Comparison of ENCODE assay signal across 18 mouse cellular contexts in the genomic region with DNA sequence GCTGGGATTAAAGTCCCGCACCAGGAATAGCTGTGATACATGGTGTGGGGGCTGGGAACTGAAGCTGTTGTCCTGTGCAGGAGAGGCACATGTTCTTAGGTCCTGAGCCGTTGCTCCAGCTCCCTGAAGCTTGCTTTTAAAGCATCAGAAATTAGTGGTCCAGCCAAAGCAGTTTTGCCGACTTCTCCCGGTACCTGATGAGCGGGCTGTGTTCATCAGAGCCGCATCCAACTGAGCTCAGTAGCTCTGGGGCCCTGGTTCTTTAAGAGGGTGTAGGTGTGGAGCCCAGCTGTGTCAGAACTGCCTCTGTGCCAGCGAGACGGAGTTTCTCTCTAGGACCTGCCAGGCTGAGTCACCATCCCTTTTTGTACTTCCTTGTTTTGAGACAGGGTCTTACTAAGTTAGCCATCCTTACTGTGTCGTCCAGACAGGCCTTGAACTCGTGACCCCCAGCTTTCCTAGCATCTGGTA. TPM values are rescaled to one million over a fixed set of nuclear protein-coding genes. Genes with fewer than 3 reads are reported as not detected.
DNase-seq lines count a peak whose midpoint lies in the region; ATAC-seq lines count a peak whose summit lies in the region.
"Had no signal": no experiment of that assay in that cellular context is flagged by ENCODE, and none has a peak within 500 bp of the region (broad histone marks: within the 10 kb centered on the region; RNA-seq: fewer than 3 reads in every experiment).

No protein-coding gene starts in this region.

- H3K36me3 ChIP-seq in liver, embryonic 11.5 days (ENCODE audit: control insufficient read depth, insufficient read depth, low read length): no peaks in the 10 kb centered on the region

- no peaks in the 10 kb centered on the region for H3K9me3 ChIP-seq in liver, embryonic 11.5 days (ENCODE audit: control insufficient read depth, low read length)
- H3K9me3 ChIP-seq: embryonic facial prominence, embryonic 15.5 days; heart, embryonic 13.5 days; hindbrain, embryonic 12.5 days; kidney, embryonic 15.5 days; limb, embryonic 12.5 days; lung, embryonic 15.5 days; midbrain, embryonic 12.5 days; neural tube, embryonic 12.5 days had no signal

- H3K27me3 ChIP-seq in liver, embryonic 11.5 days (replicated peaks; ENCODE audit: control insufficient read depth, insufficient read depth, low read length): 0 out of 2 replicates have a peak, but pooled peaks cover 3% of the 10 kb centered on the region
- H3K27me3 ChIP-seq: embryonic facial prominence, embryonic 15.5 days; heart, embryonic 13.5 days; hindbrain, embryonic 12.5 days; kidney, embryonic 15.5 days; lung, embryonic 15.5 days; midbrain, embryonic 12.5 days; neural tube, embryonic 12.5 days had no signal

- no peak for DNase-seq in frontal cortex, postnatal 25 days (ENCODE audit: low spot score in 2 of 2)
- peak; percentile 32 for DNase-seq in right cerebral cortex, postnatal 25 days
- DNase-seq in right cerebral cortex, postnatal 4 days: no peak
- DNase-seq in fibroblast of lung, adult 2 months (ENCODE audit: low read depth): peak; percentile 49
- DNase-seq in telencephalon, adult 2 months (ENCODE audit: low read depth, low spot score): peak; percentile 54
- no peak for DNase-seq in liver, embryonic 11.5 days (ENCODE audit: low spot score)
- DNase-seq in embryo, embryonic 11 days: no peak
- DNase-seq: cerebellum, postnatal 10 days had no signal

- H3K27ac ChIP-seq in liver, embryonic 11.5 days (ENCODE audit: low read depth, low read length): no peak overlapping the region; the same call in 1 of the 2 replicates
- H3K27ac ChIP-seq: embryonic facial prominence, embryonic 15.5 days; heart, embryonic 13.5 days; hindbrain, embryonic 12.5 days; kidney, embryonic 15.5 days; limb, embryonic 12.5 days; lung, embryonic 15.5 days; midbrain, embryonic 12.5 days; neural tube, embryonic 12.5 days had no signal

- ATAC-seq in frontal cortex, adult (ENCODE audit: low TSS enrichment): peak; percentile 96
- ATAC-seq in liver, embryonic 11.5 days (replicated peaks; ENCODE audit: low FRiP score): no peak

- no peak overlapping the region for H3K4me3 ChIP-seq in liver, embryonic 11.5 days (ENCODE audit: low read depth, low read length)
- H3K4me3 ChIP-seq: embryonic facial prominence, embryonic 15.5 days; heart, embryonic 13.5 days; hindbrain, embryonic 12.5 days; kidney, embryonic 15.5 days; limb, embryonic 12.5 days; lung, embryonic 15.5 days; midbrain, embryonic 12.5 days; neural tube, embryonic 12.5 days had no signal

- H3K9ac ChIP-seq in liver, embryonic 11.5 days (ENCODE audit: low read depth, low read length): no peak overlapping the region; the same call in 1 of the 2 replicates
- H3K9ac ChIP-seq: embryonic facial prominence, embryonic 15.5 days; heart, embryonic 13.5 days; hindbrain, embryonic 12.5 days; kidney, embryonic 15.5 days; limb, embryonic 12.5 days; lung, embryonic 15.5 days; midbrain, embryonic 12.5 days; neural tube, embryonic 12.5 days had no signal

- H3K4me2 ChIP-seq in liver, embryonic 11.5 days: no peak overlapping the region
- H3K4me2 ChIP-seq: embryonic facial prominence, embryonic 15.5 days; heart, embryonic 13.5 days; hindbrain, embryonic 12.5 days; kidney, embryonic 15.5 days; limb, embryonic 12.5 days; lung, embryonic 15.5 days; midbrain, embryonic 12.5 days; neural tube, embryonic 12.5 days had no signal

- 61% methylated on average over 10 of the region's 10 CpGs for WGBS in liver, embryonic 11.5 days

- no peaks in the 10 kb centered on the region; the same call in 1 of the 2 replicates for H3K4me1 ChIP-seq in liver, embryonic 11.5 days (replicated peaks; ENCODE audit: control insufficient read depth, insufficient read depth, low read length)
- H3K4me1 ChIP-seq: embryonic facial prominence, embryonic 15.5 days; heart, embryonic 13.5 days; hindbrain, embryonic 12.5 days; limb, embryonic 12.5 days; lung, embryonic 15.5 days; neural tube, embryonic 12.5 days had no signal

RNA-seq across cellular contexts. Expression of a gene that starts 8.2 kb away (rescaled TPM):
- polyA plus RNA-seq in liver, embryonic 11.5 days (2014; fragmentation: Nextera tagmentation; extraction: Ambion mirVana): 26.0 and 29.3 TPM in 2 replicates

RNA-seq across cellular contexts. Expression of a gene that starts 9.3 kb away (rescaled TPM):
- 9.9 and 13.8 TPM in 2 replicates for polyA plus RNA-seq in liver, embryonic 11.5 days (2014; fragmentation: Nextera tagmentation; extraction: Ambion mirVana)

RNA-seq across cellular contexts. Expression of a gene that starts 26.1 kb away (rescaled TPM):
- 0.27 and 0.30 TPM in 2 replicates for polyA plus RNA-seq in liver, embryonic 11.5 days (2014; fragmentation: Nextera tagmentation; extraction: Ambion mirVana)
- polyA plus RNA-seq: frontal cortex, adult 2 months; hindbrain, embryonic 12.5 days; limb, embryonic 12.5 days; lung, embryonic 15.5 days; midbrain, embryonic 12.5 days; neural tube, embryonic 12.5 days had no signal

Comparison
In these comparisons a context has a peak if more than half of its experiments do, and no peak if none do; other contexts are left out.
1. DNase-seq: peak in right cerebral cortex, postnatal 25 days (single experiment), fibroblast of lung, adult 2 months (single experiment) and telencephalon, adult 2 months (single experiment); none in frontal cortex, postnatal 25 days (0 of 2), right cerebral cortex, postnatal 4 days (single experiment), liver, embryonic 11.5 days (single experiment) and embryo, embryonic 11 days (single experiment).